Mouse (Mus musculus): ENCODE results near the gene Rfx8. TPM values are rescaled to one million over a fixed set of nuclear protein-coding genes. Genes with fewer than 3 reads are reported as not detected.

The Rfx8 gene
- polyA plus RNA-seq, 1 experiment, result 0.14 TPM

DNA sequence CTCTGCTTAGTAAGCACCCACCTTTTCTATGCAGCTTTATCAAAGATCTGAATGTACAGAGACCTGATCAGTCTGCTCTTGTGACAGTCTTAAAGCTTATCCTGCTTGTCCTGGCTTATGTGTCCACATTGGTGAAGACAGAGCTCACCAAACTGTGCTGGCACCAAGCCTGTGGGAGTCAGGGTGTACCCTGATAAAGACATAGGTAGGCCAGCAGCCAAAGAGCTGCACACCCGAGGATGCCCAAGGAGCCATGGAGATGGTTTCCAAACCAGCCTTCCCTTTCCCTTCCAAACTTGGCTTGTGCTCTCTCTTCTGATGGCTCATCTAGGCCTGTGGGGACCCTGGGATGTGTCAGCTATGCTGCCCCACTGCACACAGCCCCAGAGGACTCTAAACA is 76.5 kb downstream of the Rfx8 start:
- Histone ChIP-seq H3K4me1 (ENCODE audit: control insufficient read depth, insufficient read depth, low read length) (no peaks in the 10 kb centered on the region), H3K4me3 (replicated peaks; ENCODE audit: extremely low read depth, low read depth, low read length) (no peak overlapping the region)
- WGBS, result 46% methylated on average over 1 of the region's 1 CpGs
- TF ChIP-seq CTCF (IDR thresholded peaks at IDR 0.05; ENCODE audit: insufficient read depth, low read length) (no peak), POLR2A (IDR thresholded peaks at IDR 0.05; ENCODE audit: borderline replicate concordance, extremely low read depth, low read depth, low read length) (no peak)
- DNase-seq, result no peak

GRCm38 (mm10) chr1:39641667-39642066 is 79.1 kb downstream of the Rfx8 start:
- no peak for TF ChIP-seq CTCF (IDR thresholded peaks at IDR 0.05; ENCODE audit: insufficient read depth, low read length)
- no peak for TF ChIP-seq POLR2A (IDR thresholded peaks at IDR 0.05; ENCODE audit: borderline replicate concordance, extremely low read depth, low read depth, low read length)
- DNase-seq, result no peak
- H3K4me1 ChIP-seq (ENCODE audit: control insufficient read depth, insufficient read depth, low read length), result no peaks in the 10 kb centered on the region
- 86% methylated on average over 7 of the region's 7 CpGs for WGBS
- no peak overlapping the region for H3K4me3 ChIP-seq (replicated peaks; ENCODE audit: extremely low read depth, low read depth, low read length)

- WGBS, result 53% methylated on average over 8 of the region's 8 CpGs
- DNase-seq, result no peak
- no peaks in the 10 kb centered on the region for H3K4me1 ChIP-seq (ENCODE audit: control insufficient read depth, insufficient read depth, low read length)
- TF ChIP-seq CTCF (IDR thresholded peaks at IDR 0.05; ENCODE audit: insufficient read depth, low read length) (no peak), POLR2A (IDR thresholded peaks at IDR 0.05; ENCODE audit: borderline replicate concordance, extremely low read depth, low read depth, low read length) (no peak)
- no peak overlapping the region for H3K4me3 ChIP-seq (replicated peaks; ENCODE audit: extremely low read depth, low read depth, low read length)
These were observed 83.7 kb downstream of the Rfx8 start for GRCm38 (mm10) chr1:39637139-39637538.

- DNase-seq, result no peak
- Histone ChIP-seq H3K4me1 (ENCODE audit: control insufficient read depth, insufficient read depth, low read length) (no peaks in the 10 kb centered on the region), H3K4me3 (replicated peaks; ENCODE audit: extremely low read depth, low read depth, low read length) (no peak overlapping the region)
- TF ChIP-seq POLR2A (IDR thresholded peaks at IDR 0.05; ENCODE audit: borderline replicate concordance, extremely low read depth, low read depth, low read length) (no peak), CTCF (IDR thresholded peaks at IDR 0.05; ENCODE audit: insufficient read depth, low read length) (no peak)
- WGBS, result 3% methylated on average over 5 of the region's 5 CpGs
These were observed 84.1 kb downstream of the Rfx8 start for GRCm38 (mm10) chr1:39636660-39637059.

DNA sequence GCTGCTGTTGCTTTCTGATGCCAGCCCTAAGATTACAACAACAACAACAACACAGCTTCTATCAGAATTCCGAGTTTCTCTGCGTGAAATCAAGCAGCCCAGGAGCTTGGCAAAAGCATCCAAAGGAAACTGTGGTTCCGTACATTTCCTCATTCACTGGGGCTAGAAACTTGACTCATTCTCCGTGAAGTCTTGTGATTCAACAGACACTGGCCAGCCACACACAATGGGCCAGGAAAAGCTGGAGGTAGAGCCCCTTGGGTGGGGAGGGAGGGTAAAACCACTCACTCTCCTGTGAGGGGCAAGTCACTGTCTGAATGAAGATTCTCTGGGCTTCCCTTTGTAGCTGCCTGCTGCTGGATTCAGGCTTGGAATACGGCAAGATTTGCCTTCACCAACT is 84.6 kb downstream of the Rfx8 start:
- 26% methylated on average over 5 of the region's 5 CpGs for WGBS
- DNase-seq, result no peak

GRCm38 (mm10) chr1:39628606-39629005 is 92.2 kb downstream of the Rfx8 start:
- no peak overlapping the region for H3K4me3 ChIP-seq (replicated peaks; ENCODE audit: extremely low read depth, low read depth, low read length)
- no peak for TF ChIP-seq POLR2A (IDR thresholded peaks at IDR 0.05; ENCODE audit: borderline replicate concordance, extremely low read depth, low read depth, low read length)
- no peak for TF ChIP-seq CTCF (IDR thresholded peaks at IDR 0.05; ENCODE audit: insufficient read depth, low read length)
- WGBS, result 68% methylated on average over 9 of the region's 9 CpGs

More for the DNA sequence above, 84.6 kb downstream of the Rfx8 start:
- Histone ChIP-seq H3K4me1 (ENCODE audit: control insufficient read depth, insufficient read depth, low read length) (no peaks in the 10 kb centered on the region), H3K4me3 (replicated peaks; ENCODE audit: extremely low read depth, low read depth, low read length) (no peak overlapping the region)
- TF ChIP-seq CTCF (IDR thresholded peaks at IDR 0.05; ENCODE audit: insufficient read depth, low read length), result no peak
- no peak for TF ChIP-seq POLR2A (IDR thresholded peaks at IDR 0.05; ENCODE audit: borderline replicate concordance, extremely low read depth, low read depth, low read length)

DNA sequence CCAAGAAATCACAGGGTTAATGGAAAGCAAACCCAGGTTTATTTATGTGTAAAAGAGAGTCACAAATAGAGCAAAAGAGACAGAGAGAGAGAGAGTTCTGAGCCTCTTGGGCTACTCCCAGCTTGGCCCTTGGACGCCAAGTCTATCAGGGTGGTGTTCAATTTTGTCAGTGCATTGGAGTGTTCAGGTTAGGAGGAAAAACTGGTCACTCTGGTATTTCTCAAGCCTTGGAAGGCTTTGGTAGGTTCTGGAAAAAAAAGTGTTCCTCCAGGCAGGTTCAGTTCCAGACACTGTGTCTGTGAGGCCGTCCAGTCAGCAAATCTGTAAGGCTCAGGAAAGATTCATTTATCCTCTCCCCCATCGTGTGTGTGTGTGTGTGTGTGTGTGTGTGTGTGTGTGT is 95.3 kb downstream of the Rfx8 start:
- Histone ChIP-seq H3K4me3 (replicated peaks; ENCODE audit: extremely low read depth, low read depth, low read length) (no peak overlapping the region), H3K4me1 (ENCODE audit: control insufficient read depth, insufficient read depth, low read length) (no peaks in the 10 kb centered on the region)
- TF ChIP-seq POLR2A (IDR thresholded peaks at IDR 0.05; ENCODE audit: borderline replicate concordance, extremely low read depth, low read depth, low read length) (no peak), CTCF (IDR thresholded peaks at IDR 0.05; ENCODE audit: insufficient read depth, low read length) (no peak)
- WGBS, result 52% methylated on average over 3 of the region's 3 CpGs
- DNase-seq, result no peak

More at GRCm38 (mm10) chr1:39628606-39629005, 92.2 kb downstream of the Rfx8 start:
- no peak for DNase-seq
- H3K4me1 ChIP-seq (ENCODE audit: control insufficient read depth, insufficient read depth, low read length), result no peaks in the 10 kb centered on the region

DNA sequence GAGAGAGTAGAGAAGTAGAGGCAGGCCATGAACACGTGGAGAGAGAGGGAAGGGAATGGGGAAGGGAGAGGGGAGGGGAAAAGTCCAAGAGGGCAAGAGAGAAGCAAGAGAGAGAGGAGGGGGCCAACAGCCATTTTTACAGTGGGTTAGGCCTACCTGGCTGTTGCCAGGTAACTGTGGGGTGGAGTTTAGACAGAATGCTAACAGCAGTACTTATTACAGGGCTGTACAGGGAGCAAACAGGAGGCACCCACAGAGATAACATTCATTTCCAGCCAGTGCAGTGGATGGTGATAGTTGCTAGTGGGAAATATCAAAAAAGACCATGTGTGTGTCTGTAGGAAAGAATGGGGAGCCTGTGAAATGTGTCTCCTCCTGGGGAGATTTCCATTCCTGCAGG is 97.1 kb downstream of the Rfx8 start:
- no peak for DNase-seq
- Histone ChIP-seq H3K4me3 (replicated peaks; ENCODE audit: extremely low read depth, low read depth, low read length) (no peak overlapping the region), H3K4me1 (ENCODE audit: control insufficient read depth, insufficient read depth, low read length) (no peaks in the 10 kb centered on the region)
- TF ChIP-seq CTCF (IDR thresholded peaks at IDR 0.05; ENCODE audit: insufficient read depth, low read length) (no peak), POLR2A (IDR thresholded peaks at IDR 0.05; ENCODE audit: borderline replicate concordance, extremely low read depth, low read depth, low read length) (no peak)
- WGBS, result 27% methylated on average over 1 of the region's 1 CpGs

DNA sequence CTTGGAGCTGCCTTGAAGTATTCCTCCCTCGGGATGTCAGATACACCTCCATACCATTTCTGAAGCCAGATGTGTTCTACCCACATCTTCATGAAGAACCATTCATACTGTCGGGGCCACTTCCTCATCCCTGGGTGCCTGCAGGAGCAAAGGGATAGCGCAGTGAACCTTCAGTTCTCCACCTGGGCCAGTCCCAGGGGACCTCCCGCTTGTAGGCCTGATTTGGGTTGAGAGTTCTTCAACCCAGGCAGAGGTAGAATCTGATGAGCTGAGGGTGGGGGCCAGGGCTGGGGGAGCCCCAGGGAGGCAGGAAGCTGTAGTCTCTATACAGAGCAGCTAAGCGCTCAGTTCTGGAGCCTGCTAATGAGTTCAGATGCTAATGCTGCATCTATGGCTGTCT is 97.7 kb downstream of the Rfx8 start:
- Histone ChIP-seq H3K4me3 (replicated peaks; ENCODE audit: extremely low read depth, low read depth, low read length) (no peak overlapping the region), H3K4me1 (ENCODE audit: control insufficient read depth, insufficient read depth, low read length) (no peaks in the 10 kb centered on the region)
- no peak for TF ChIP-seq POLR2A (IDR thresholded peaks at IDR 0.05; ENCODE audit: borderline replicate concordance, extremely low read depth, low read depth, low read length)
- TF ChIP-seq CTCF (IDR thresholded peaks at IDR 0.05; ENCODE audit: insufficient read depth, low read length), result no peak
- WGBS, result 91% methylated on average over 5 of the region's 5 CpGs
- no peak for DNase-seq

DNA sequence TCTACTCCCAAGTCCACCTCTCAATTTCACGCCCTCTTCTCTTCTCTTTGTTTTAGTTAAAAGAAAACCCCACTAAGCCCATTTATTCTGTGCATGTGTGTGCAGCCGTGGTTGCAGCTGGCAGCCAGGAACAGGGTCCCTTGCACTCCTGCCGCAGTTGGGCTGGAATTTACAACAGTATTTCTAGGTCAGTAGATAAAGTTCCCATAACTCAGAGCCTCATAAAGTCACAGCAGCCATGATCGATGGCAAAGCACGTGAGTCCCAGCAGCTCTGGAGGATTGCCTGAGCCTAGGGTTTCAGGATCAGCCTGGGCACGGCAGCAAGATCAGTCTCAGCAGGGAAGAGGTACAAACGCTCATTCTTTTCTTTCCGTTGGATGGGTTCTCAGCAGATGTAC is 102.3 kb downstream of the Rfx8 start:
- WGBS, result 55% methylated on average over 8 of the region's 8 CpGs
- Histone ChIP-seq H3K4me1 (ENCODE audit: control insufficient read depth, insufficient read depth, low read length) (no peaks in the 10 kb centered on the region), H3K4me3 (replicated peaks; ENCODE audit: extremely low read depth, low read depth, low read length) (no peak overlapping the region)
- DNase-seq, result no peak
- no peak for TF ChIP-seq CTCF (IDR thresholded peaks at IDR 0.05; ENCODE audit: insufficient read depth, low read length)
- TF ChIP-seq POLR2A (IDR thresholded peaks at IDR 0.05; ENCODE audit: borderline replicate concordance, extremely low read depth, low read depth, low read length), result no peak
